Mouse (Mus musculus): ENCODE results near the gene Mfng. TPM values are rescaled to one million over a fixed set of nuclear protein-coding genes. Genes with fewer than 3 reads are reported as not detected.

Gene Mfng
- polyA plus RNA-seq, 1 experiment from 2014 or later, result 16.1 TPM

- Histone ChIP-seq H3K27ac (peak overlapping the region; percentile 28; the same call in 1 of the 2 replicates), H3K4me2 (no peak overlapping the region), H3K4me3 (no peak overlapping the region), H3K9ac (no peak overlapping the region), H3K27me3 (no peaks in the 10 kb centered on the region), H3K4me1 (peaks cover 15% of the 10 kb centered on the region), H3K9me3 (no peaks in the 10 kb centered on the region), H3K36me3 (no peaks in the 10 kb centered on the region)
- ATAC-seq (ENCODE audit: insufficient number of reproducible peaks, insufficient read depth, low FRiP score, low TSS enrichment, low read depth), result no peak
- 73% methylated on average over 9 of the region's 9 CpGs for WGBS
Observed at GRCm38 (mm10) chr15:78786411-78786818, 13.1 kb upstream of the Mfng start.

DNA sequence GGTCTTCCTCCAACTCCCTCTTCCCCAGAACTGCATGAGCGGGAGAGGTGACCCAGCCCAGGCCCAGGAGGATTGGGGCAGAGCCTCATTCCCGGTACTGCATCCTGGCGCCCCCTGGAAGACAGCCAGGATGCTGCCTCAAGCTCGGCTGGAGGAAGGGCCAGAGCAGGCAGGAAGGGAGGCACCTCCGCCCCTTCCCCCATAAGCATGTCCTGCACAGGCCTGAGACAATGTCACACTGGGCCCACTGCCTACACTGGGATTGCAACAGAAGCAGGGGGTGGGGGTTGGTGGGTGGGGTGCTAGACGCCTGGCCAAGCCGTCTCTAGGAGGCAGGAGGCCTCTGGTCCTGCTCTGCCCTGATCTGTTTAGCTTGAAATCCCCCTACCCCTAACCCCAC lies 12.7 kb upstream of the Mfng start:
- Histone ChIP-seq H3K9ac (no peak overlapping the region), H3K4me1 (peaks cover 15% of the 10 kb centered on the region), H3K9me3 (no peaks in the 10 kb centered on the region), H3K4me3 (no peak overlapping the region), H3K27me3 (no peaks in the 10 kb centered on the region), H3K27ac (peak overlapping the region; percentile 28; the same call in 1 of the 2 replicates), H3K36me3 (no peaks in the 10 kb centered on the region), H3K4me2 (no peak overlapping the region)
- WGBS, result 28% methylated on average over 7 of the region's 7 CpGs
- ATAC-seq (ENCODE audit: insufficient number of reproducible peaks, insufficient read depth, low FRiP score, low TSS enrichment, low read depth), result no peak

GRCm38 (mm10) chr15:78785258-78785657 lies 12.0 kb upstream of the Mfng start:
- 92% methylated on average over 7 of the region's 7 CpGs for WGBS
- Histone ChIP-seq H3K9ac (no peak overlapping the region), H3K27me3 (no peaks in the 10 kb centered on the region), H3K27ac (no peak overlapping the region), H3K36me3 (no peaks in the 10 kb centered on the region), H3K9me3 (no peaks in the 10 kb centered on the region), H3K4me2 (no peak overlapping the region), H3K4me1 (peaks cover 15% of the 10 kb centered on the region), H3K4me3 (no peak overlapping the region)
- no peak for ATAC-seq (ENCODE audit: insufficient number of reproducible peaks, insufficient read depth, low FRiP score, low TSS enrichment, low read depth)

DNA sequence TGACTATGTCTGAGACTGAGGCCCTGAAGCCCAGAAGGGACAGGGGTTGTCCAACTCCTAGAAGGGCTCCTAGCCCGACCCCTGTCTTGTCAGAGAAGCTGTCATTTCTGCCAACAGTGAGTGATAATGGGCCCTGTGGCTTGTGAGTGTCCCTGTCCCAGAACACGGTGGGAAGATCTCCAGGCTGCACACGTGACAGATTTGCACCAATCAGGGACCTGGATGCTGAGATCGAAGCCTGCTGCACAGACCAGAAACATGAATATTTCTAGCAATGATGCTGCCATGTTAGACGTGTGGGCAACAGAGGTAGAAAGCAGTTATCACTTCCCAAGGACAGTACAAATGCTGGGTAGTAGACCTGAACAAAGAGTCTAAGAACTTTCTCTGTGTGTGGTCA lies 11.2 kb upstream of the Mfng start:
- Histone ChIP-seq H3K36me3 (no peaks in the 10 kb centered on the region), H3K9ac (no peak overlapping the region), H3K4me1 (peaks cover 15% of the 10 kb centered on the region), H3K4me2 (no peak overlapping the region), H3K27ac (no peak overlapping the region), H3K27me3 (no peaks in the 10 kb centered on the region), H3K9me3 (no peaks in the 10 kb centered on the region), H3K4me3 (no peak overlapping the region)
- ATAC-seq (ENCODE audit: insufficient number of reproducible peaks, insufficient read depth, low FRiP score, low TSS enrichment, low read depth), result no peak
- 57% methylated on average over 5 of the region's 5 CpGs for WGBS

GRCm38 (mm10) chr15:78782348-78783103 lies 9.3 kb upstream of the Mfng start:
- Histone ChIP-seq H3K36me3 (no peaks in the 10 kb centered on the region), H3K4me3 (no peak overlapping the region), H3K4me2 (no peak overlapping the region), H3K4me1 (peaks cover 13% of the 10 kb centered on the region), H3K27ac (no peak overlapping the region), H3K27me3 (no peaks in the 10 kb centered on the region), H3K9ac (no peak overlapping the region), H3K9me3 (no peaks in the 10 kb centered on the region)
- 70% methylated on average over 14 of the region's 14 CpGs for WGBS
- ATAC-seq (ENCODE audit: insufficient number of reproducible peaks, insufficient read depth, low FRiP score, low TSS enrichment, low read depth), result no peak

DNA sequence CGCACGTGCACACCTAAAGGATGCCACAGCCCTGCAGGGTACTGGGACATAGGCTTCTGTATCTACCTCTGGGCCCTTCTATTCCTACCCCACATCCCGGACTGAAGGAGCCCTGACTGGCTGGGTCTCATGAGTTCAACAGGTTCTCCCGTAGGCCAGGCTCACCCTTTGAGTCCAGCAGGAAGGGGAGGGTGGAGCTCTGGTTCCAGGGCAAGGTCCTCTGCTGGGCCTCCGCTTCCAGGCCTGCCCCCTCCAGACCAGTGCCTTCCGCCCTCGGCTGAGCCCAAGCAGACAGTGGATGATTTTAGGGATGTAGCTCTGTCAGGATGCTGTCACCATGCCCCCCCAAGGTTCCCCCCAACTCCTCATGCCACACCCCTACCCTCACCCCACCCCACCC lies 7.6 kb upstream of the Mfng start:
- H3K9ac ChIP-seq, result no peak overlapping the region
- no peaks in the 10 kb centered on the region for H3K27me3 ChIP-seq
- H3K4me2 ChIP-seq, result no peak overlapping the region
- no peak for ATAC-seq (ENCODE audit: insufficient number of reproducible peaks, insufficient read depth, low FRiP score, low TSS enrichment, low read depth)
- H3K4me1 ChIP-seq, result peaks cover 3% of the 10 kb centered on the region
- H3K9me3 ChIP-seq, result no peaks in the 10 kb centered on the region
- H3K36me3 ChIP-seq, result no peaks in the 10 kb centered on the region
- no peak overlapping the region for H3K27ac ChIP-seq
- H3K4me3 ChIP-seq, result no peak overlapping the region
- WGBS, result 78% methylated on average over 7 of the region's 7 CpGs

GRCm38 (mm10) chr15:78780359-78780758 lies 7.1 kb upstream of the Mfng start:
- Histone ChIP-seq H3K4me1 (no peaks in the 10 kb centered on the region), H3K9ac (no peak overlapping the region), H3K4me3 (no peak overlapping the region), H3K27ac (no peak overlapping the region), H3K4me2 (no peak overlapping the region), H3K9me3 (no peaks in the 10 kb centered on the region), H3K27me3 (no peaks in the 10 kb centered on the region), H3K36me3 (no peaks in the 10 kb centered on the region)
- 93% methylated on average over 14 of the region's 14 CpGs for WGBS
- ATAC-seq (ENCODE audit: insufficient number of reproducible peaks, insufficient read depth, low FRiP score, low TSS enrichment, low read depth), result no peak

- no peak overlapping the region for H3K9ac ChIP-seq
- 69% methylated on average over 5 of the region's 5 CpGs for WGBS
- H3K4me3 ChIP-seq, result no peak overlapping the region
- H3K9me3 ChIP-seq, result no peaks in the 10 kb centered on the region
- no peaks in the 10 kb centered on the region for H3K27me3 ChIP-seq
- no peak overlapping the region for H3K27ac ChIP-seq
- H3K36me3 ChIP-seq, result no peaks in the 10 kb centered on the region
- no peaks in the 10 kb centered on the region for H3K4me1 ChIP-seq
- no peak for ATAC-seq (ENCODE audit: insufficient number of reproducible peaks, insufficient read depth, low FRiP score, low TSS enrichment, low read depth)
- H3K4me2 ChIP-seq, result no peak overlapping the region
Observed at GRCm38 (mm10) chr15:78779690-78780089, 6.4 kb upstream of the Mfng start.

DNA sequence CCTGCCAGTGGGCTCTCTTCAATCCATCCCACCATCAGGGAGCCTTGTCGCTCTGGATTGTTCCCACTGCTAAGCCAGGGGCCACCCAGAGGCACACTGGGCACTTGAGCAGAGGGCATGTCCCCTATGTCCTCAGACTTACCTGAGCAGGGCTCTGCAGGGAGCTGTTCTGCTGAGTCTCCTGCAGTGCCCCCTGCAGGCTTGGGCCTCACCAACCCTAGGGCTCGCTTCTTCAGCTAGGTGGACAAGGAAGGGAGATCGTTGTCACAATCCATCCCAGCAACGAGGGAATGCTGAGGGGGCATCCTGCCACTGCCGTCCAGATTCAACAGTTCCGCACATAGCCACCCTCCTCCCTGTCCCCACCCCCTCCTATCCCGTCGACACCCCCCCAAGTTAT lies 6.0 kb upstream of the Mfng start:
- Histone ChIP-seq H3K27me3 (no peaks in the 10 kb centered on the region), H3K4me1 (no peaks in the 10 kb centered on the region), H3K36me3 (no peaks in the 10 kb centered on the region), H3K27ac (no peak overlapping the region), H3K4me3 (no peak overlapping the region), H3K9ac (no peak overlapping the region), H3K4me2 (no peak overlapping the region), H3K9me3 (no peaks in the 10 kb centered on the region)
- WGBS, result 67% methylated on average over 8 of the region's 8 CpGs
- ATAC-seq (ENCODE audit: insufficient number of reproducible peaks, insufficient read depth, low FRiP score, low TSS enrichment, low read depth), result no peak

- Histone ChIP-seq H3K27me3 (0 out of 2 replicates have a peak, but pooled peaks cover 3% of the 10 kb centered on the region), H3K36me3 (no peaks in the 10 kb centered on the region), H3K9me3 (no peaks in the 10 kb centered on the region), H3K9ac (no peak overlapping the region), H3K4me1 (peaks cover 5% of the 10 kb centered on the region), H3K27ac (no peak overlapping the region), H3K4me3 (no peak overlapping the region), H3K4me2 (no peak overlapping the region)
- WGBS, result 48% methylated on average over 15 of the region's 15 CpGs
- ATAC-seq (ENCODE audit: insufficient number of reproducible peaks, insufficient read depth, low FRiP score, low TSS enrichment, low read depth), result no peak
Observed at GRCm38 (mm10) chr15:78778077-78778870, 5.0 kb upstream of the Mfng start.

- no peak for ATAC-seq (ENCODE audit: insufficient number of reproducible peaks, insufficient read depth, low FRiP score, low TSS enrichment, low read depth)
- Histone ChIP-seq H3K4me1 (peaks cover 12% of the 10 kb centered on the region), H3K9me3 (no peaks in the 10 kb centered on the region), H3K9ac (peak overlapping the region; percentile 41), H3K4me2 (peak overlapping the region; percentile 39), H3K4me3 (peak overlapping the region; percentile 21; the same call in 1 of the 2 replicates), H3K27me3 (0 out of 2 replicates have a peak, but pooled peaks cover 5% of the 10 kb centered on the region), H3K27ac (peak overlapping the region; percentile 55; the same call in 1 of the 2 replicates), H3K36me3 (no peaks in the 10 kb centered on the region)
- WGBS, result 39% methylated on average over 14 of the region's 14 CpGs
Observed at GRCm38 (mm10) chr15:78772856-78773255, 419 bp downstream of the Mfng start.

DNA sequence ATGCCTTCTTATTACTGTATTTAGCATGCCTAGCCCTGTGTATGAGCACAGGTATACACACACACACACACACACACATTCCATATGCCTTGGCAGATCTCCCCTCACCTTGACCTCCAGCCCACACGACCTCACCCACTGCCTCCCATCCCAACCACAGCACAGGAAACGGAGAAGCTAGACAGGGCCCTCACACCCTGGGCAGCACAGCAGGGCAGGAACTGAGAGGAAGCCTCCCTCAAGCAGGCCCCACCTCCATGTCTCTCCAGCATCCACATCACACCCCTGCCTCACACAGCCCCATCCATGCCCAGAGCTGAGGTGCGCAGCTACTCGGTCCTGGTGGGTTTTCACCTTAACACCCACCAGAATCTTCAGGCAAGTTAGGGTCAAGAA lies 909 bp downstream of the Mfng start:
- H3K4me2 ChIP-seq, result peak overlapping the region; percentile 39
- H3K36me3 ChIP-seq, result no peaks in the 10 kb centered on the region
- peak overlapping the region; percentile 21; the same call in 1 of the 2 replicates for H3K4me3 ChIP-seq
- no peaks in the 10 kb centered on the region for H3K9me3 ChIP-seq
- peaks cover 14% of the 10 kb centered on the region for H3K4me1 ChIP-seq
- 56% methylated on average over 4 of the region's 4 CpGs for WGBS
- H3K27ac ChIP-seq, result no peak overlapping the region
- peak overlapping the region; percentile 41 for H3K9ac ChIP-seq
- 0 out of 2 replicates have a peak, but pooled peaks cover 5% of the 10 kb centered on the region for H3K27me3 ChIP-seq
- ATAC-seq (ENCODE audit: insufficient number of reproducible peaks, insufficient read depth, low FRiP score, low TSS enrichment, low read depth), result no peak

All from embryonic facial prominence, embryonic 13.5 days (tissue).